Mouse (Mus musculus): ENCODE measurements at regions not wholly inside any gene's neighbourhood (a gene's known extent, or its start where the extent isn't known, plus 50 kb on each side); places are given as distances from the start of the nearest gene placed in this dataset.
A peak's percentile ranks its signal among the peaks of the same experiment; 100 is the strongest.

DNA sequence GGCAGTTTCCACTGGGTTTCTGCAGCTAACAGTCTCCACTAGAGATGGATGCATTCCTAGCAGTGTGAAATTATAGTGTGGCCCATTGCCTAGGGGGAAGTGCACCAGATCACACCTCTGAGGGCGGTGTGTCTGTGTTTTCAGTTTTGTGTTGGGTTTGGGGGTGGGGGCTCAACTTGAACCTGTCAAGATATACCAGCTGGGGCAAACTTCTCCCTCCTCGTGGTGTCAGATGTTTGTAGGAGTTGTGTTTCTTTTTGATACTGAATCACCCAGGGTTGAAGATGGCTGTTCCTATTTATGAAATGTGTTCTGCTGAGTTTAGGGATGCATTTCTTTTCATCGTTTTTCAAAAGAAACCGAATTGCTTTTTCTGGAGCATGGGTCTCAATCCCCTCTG lies 416.6 kb upstream of the 4930412O13Rik start:
- 49% methylated on average over 4 of the region's 4 CpGs for WGBS
- Histone ChIP-seq H3K36me3 (no peaks in the 10 kb centered on the region), H3K9ac (no peak overlapping the region), H3K4me1 (peaks cover 5% of the 10 kb centered on the region), H3K27me3 (no peaks in the 10 kb centered on the region), H3K4me3 (replicated peaks) (no peak overlapping the region), H3K27ac (no peak overlapping the region), H3K4me2 (no peak overlapping the region), H3K9me3 (replicated peaks) (no peaks in the 10 kb centered on the region)
- ATAC-seq (replicated peaks; ENCODE audit: low FRiP score) = peak; percentile 40; the same call in 1 of the 2 replicates

DNA sequence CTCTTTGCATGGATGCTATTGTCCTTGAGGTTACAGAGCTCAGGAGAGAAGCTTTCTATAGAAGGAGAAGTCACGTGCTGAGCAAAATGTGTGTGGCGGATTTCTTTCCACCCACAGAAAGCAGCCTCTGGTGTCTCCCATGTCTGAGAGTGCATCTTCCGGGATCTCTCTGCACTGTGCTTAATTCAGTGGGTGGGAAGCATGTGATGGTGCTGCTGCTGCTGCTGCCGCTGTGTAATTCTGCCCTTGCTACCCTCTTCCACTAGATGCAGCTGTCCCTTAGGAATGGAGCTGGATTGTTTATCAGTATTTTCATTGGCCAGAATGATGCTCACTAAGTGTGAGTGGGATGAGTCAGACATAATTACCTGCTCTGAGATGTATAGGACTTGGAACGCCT lies 416.2 kb upstream of the 4930412O13Rik start:
- H3K4me1 ChIP-seq = peaks cover 5% of the 10 kb centered on the region
- peak; percentile 62 for ATAC-seq (replicated peaks; ENCODE audit: low FRiP score)
- H3K27me3 ChIP-seq = no peaks in the 10 kb centered on the region
- 44% methylated on average over 5 of the region's 5 CpGs for whole genome bisulfite sequencing
- H3K9ac ChIP-seq = no peak overlapping the region
- no peak overlapping the region for H3K4me2 ChIP-seq
- H3K4me3 ChIP-seq (replicated peaks) = no peak overlapping the region
- no peaks in the 10 kb centered on the region for H3K36me3 ChIP-seq
- H3K9me3 ChIP-seq (replicated peaks) = no peaks in the 10 kb centered on the region
- no peak overlapping the region for H3K27ac ChIP-seq

DNA sequence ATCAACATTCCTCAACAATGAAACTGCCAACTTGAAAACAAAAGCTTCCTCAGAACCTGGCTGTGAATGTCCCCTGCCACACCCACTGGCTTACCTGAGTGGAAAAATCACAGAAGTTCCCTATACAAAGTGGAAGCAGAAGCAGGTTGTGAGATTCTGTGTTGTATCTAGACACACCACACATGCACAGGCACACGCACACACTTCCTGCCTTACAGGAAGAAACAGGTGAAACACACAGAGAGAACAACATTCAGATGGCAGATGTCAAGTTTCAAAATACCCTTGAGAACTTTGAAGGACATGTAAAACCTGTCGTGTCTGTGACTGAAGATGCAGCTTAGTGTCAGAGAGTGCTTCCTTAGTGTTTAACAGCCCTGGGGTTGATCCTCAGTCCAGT lies 413.5 kb upstream of the 4930412O13Rik start:
- H3K27ac ChIP-seq = no peak overlapping the region
- H3K27me3 ChIP-seq = no peaks in the 10 kb centered on the region
- H3K4me1 ChIP-seq = peaks cover 5% of the 10 kb centered on the region
- H3K36me3 ChIP-seq = no peaks in the 10 kb centered on the region
- H3K9me3 ChIP-seq (replicated peaks) = no peaks in the 10 kb centered on the region
- H3K9ac ChIP-seq = no peak overlapping the region
- ATAC-seq (replicated peaks; ENCODE audit: low FRiP score) = no peak
- H3K4me3 ChIP-seq (replicated peaks) = no peak overlapping the region
- H3K4me2 ChIP-seq = no peak overlapping the region
- WGBS = 81% methylated on average over 2 of the region's 2 CpGs

DNA sequence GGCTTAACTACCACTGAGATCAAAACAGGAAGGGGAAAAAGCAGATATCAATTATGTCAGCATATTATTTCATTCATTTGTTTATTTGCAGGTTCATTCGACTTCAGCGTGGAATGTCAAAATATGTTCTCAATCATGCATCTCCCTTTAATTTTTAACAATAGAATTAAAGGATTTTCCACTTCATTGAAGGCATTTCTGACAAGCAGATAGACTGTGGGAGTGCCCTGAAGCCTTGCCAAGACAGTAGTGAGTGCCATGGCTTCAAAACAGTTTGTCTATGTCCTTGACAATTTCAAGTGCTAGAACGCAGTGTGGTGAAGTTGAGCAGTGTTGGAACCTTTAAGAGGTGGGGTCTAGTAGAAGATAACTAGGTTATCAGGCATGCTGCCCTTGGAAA lies 412.4 kb upstream of the 4930412O13Rik start:
- no peak overlapping the region for H3K4me2 ChIP-seq
- no peaks in the 10 kb centered on the region for H3K27me3 ChIP-seq
- H3K4me1 ChIP-seq = peaks cover 5% of the 10 kb centered on the region
- H3K4me3 ChIP-seq (replicated peaks) = no peak overlapping the region
- WGBS = 75% methylated on average over 3 of the region's 3 CpGs
- H3K9ac ChIP-seq = no peak overlapping the region
- H3K36me3 ChIP-seq = no peaks in the 10 kb centered on the region
- no peak overlapping the region for H3K27ac ChIP-seq
- H3K9me3 ChIP-seq (replicated peaks) = no peaks in the 10 kb centered on the region
- no peak for ATAC-seq (replicated peaks; ENCODE audit: low FRiP score)

DNA sequence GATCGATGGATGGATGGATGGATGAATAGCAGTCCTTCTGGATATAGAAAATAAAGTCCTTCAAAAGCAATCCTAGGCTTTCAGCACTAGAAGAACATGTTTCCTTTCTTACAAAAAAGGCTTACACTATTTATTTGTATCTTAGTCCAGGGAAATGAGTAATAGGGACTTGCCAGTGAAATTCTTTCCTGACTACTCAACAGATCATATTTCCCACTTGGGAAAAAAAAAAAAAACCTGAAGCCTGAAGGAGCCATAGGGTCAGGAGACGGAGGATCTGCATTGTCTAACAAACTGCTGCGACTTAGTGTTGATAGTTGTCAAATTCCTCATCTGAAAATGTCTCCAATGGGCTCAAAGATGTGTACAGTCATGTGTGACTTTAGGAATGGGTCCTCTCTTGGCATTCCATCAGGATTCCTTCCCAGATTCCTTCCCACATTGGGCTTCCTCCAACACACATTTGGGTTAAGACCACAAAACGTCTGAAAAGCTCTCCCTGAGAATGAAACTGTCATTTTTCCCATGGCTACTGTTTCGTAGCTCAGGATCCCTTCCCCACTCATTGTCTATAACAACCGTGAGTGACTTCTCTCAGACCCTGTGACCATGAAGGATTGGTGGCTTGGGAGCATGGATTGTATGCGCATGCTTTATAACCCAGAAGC lies 399.2 kb upstream of the 4930412O13Rik start:
- no peak overlapping the region for H3K9ac ChIP-seq
- no peak overlapping the region for H3K27ac ChIP-seq
- no peak overlapping the region for H3K4me2 ChIP-seq
- H3K36me3 ChIP-seq = no peaks in the 10 kb centered on the region
- no peaks in the 10 kb centered on the region for H3K9me3 ChIP-seq (replicated peaks)
- no peaks in the 10 kb centered on the region for H3K27me3 ChIP-seq
- WGBS = 72% methylated on average over 7 of the region's 7 CpGs
- ATAC-seq (replicated peaks; ENCODE audit: low FRiP score) = no peak
- no peak overlapping the region for H3K4me3 ChIP-seq (replicated peaks)
- no peaks in the 10 kb centered on the region for H3K4me1 ChIP-seq

DNA sequence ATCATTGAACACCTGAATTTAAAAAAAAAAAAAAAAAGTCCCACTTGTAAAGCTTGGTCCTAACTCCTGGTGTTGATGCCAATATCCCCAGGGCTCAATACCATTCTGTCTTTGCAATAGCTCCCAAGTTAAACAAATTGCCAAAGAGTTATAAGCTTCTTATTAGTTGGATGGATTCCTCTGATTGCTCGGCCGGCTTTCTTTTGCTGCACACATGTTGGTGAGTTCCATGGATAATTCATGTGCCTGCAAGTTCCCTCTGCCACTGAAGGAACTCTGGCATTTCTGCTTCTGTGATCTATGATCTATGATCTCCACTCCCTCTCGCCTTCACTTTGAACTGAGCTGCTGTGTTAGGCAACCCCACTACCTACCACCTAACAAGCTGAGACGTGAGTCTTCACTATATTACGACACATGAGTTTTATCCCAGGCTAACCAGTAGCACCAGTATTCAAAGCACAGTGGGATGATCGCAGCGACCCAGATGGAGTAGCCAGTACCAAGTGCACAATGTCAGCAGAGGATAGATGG lies 393.6 kb upstream of the 4930412O13Rik start:
- 81% methylated on average over 7 of the region's 7 CpGs for WGBS
- H3K27ac ChIP-seq = no peak overlapping the region
- no peaks in the 10 kb centered on the region for H3K36me3 ChIP-seq
- ATAC-seq (replicated peaks; ENCODE audit: low FRiP score) = no peak
- no peak overlapping the region for H3K4me3 ChIP-seq (replicated peaks)
- H3K9me3 ChIP-seq (replicated peaks) = no peaks in the 10 kb centered on the region
- H3K27me3 ChIP-seq = no peaks in the 10 kb centered on the region
- no peaks in the 10 kb centered on the region for H3K4me1 ChIP-seq
- no peak overlapping the region for H3K9ac ChIP-seq
- H3K4me2 ChIP-seq = no peak overlapping the region

DNA sequence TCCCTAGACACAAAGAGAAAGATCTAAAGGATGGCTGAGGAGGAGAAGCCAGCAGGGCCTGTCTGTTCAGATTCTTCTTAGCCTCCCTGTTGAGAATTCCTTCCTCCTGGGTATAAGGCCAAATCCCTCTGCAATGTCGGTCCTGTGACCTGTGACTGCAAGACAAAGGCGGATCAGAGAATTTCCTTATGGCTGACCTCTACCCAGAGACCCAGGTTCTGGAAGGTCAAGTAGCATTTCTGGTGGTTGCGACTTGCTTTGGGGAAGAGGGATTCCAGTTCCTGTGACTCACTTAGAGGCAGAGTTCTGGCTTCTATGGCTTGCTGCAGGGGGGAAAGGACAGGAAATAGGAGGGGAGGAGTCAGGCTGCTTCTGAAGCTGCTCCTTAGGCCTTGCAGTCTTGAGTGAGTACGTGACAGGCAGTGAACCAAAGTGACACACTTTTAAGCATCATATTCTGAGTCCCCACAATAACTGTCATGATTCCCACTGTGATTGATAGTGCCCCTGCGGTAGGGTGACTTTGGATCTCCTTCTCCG lies 387.4 kb upstream of the 4930412O13Rik start:
- Histone ChIP-seq H3K9me3 (replicated peaks) (no peaks in the 10 kb centered on the region), H3K4me1 (no peaks in the 10 kb centered on the region), H3K27ac (no peak overlapping the region), H3K9ac (no peak overlapping the region), H3K36me3 (no peaks in the 10 kb centered on the region), H3K4me2 (no peak overlapping the region), H3K27me3 (no peaks in the 10 kb centered on the region), H3K4me3 (replicated peaks) (no peak overlapping the region)
- WGBS = 41% methylated on average over 6 of the region's 6 CpGs
- ATAC-seq (replicated peaks; ENCODE audit: low FRiP score) = no peak

DNA sequence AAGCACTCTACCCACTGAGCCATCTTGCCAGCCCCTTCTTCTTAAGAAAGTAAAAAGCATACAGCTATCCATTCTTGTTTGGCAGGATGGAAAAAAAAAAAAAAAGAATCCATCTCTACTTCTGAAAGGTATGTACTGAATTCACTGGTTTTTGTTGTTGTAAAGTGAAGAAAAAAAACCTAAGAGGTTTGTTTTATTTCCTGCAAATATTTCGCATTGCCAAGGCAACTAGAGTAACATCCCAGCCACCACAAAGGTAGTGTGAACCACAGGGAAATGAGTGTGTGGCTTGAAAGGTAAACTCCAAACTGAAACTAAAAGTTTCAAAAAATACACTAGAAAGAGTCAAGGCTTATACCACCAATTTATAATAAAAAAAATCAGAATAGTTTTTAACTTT lies 361.0 kb upstream of the 4930412O13Rik start:
- no peak overlapping the region for H3K27ac ChIP-seq
- H3K27me3 ChIP-seq = no peaks in the 10 kb centered on the region
- no peak overlapping the region for H3K4me2 ChIP-seq
- H3K4me3 ChIP-seq (replicated peaks) = no peak overlapping the region
- H3K4me1 ChIP-seq = peaks cover 6% of the 10 kb centered on the region; the same call in 1 of the 2 replicates
- ATAC-seq (replicated peaks; ENCODE audit: low FRiP score) = no peak
- H3K9ac ChIP-seq = no peak overlapping the region
- 89% methylated on average over 1 of the region's 1 CpGs for WGBS
- H3K36me3 ChIP-seq = no peaks in the 10 kb centered on the region
- no peaks in the 10 kb centered on the region for H3K9me3 ChIP-seq (replicated peaks)

DNA sequence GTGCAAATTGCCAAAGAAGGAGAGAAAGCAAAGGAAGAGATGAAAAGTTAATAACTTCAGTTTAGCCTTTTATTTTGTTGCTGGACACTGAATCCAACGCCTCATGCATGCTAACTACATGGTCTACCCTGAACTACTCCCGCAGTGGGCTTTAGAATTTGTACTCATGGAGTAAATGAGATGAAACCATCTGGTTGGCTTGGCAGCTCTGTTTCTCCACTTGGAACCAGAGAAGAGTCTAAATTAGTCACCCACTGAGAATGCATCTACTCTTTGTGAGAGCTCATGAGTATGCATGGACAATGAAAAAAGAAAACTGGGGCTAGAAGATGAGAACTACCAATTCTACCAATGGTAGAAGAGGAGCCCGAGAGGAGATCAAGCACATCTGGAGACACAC lies 355.1 kb upstream of the 4930412O13Rik start:
- 92% methylated on average over 3 of the region's 3 CpGs for WGBS
- Histone ChIP-seq H3K4me2 (no peak overlapping the region), H3K4me1 (no peaks in the 10 kb centered on the region), H3K27ac (no peak overlapping the region), H3K9ac (no peak overlapping the region), H3K36me3 (no peaks in the 10 kb centered on the region), H3K9me3 (replicated peaks) (no peaks in the 10 kb centered on the region), H3K4me3 (replicated peaks) (no peak overlapping the region), H3K27me3 (no peaks in the 10 kb centered on the region)
- no peak for ATAC-seq (replicated peaks; ENCODE audit: low FRiP score)

DNA sequence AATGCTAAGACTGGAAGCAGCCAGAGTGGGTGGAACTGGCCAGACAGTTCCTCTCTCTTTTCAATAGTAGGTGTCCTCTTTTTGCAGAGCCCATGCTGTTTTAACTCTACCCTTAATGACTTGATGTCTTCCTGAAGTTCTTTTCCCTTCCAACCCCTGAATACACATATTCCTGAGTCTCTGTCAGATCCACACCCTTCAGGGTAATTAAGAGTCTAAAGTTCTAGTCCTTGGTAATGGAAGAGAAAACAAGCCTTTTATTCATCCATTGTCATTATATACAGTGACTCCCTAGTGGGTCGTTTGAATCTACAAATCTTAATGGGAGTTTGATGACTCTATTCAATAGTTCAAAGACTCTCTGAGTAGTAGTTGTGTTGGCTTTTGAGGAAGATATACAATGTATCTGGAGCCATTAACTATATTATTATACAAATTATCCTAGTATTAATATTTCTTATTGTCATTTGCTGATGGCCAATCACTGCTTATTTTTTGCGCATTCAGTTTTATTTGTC lies 345.9 kb upstream of the 4930412O13Rik start:
- WGBS = 66% methylated on average over 2 of the region's 2 CpGs

DNA sequence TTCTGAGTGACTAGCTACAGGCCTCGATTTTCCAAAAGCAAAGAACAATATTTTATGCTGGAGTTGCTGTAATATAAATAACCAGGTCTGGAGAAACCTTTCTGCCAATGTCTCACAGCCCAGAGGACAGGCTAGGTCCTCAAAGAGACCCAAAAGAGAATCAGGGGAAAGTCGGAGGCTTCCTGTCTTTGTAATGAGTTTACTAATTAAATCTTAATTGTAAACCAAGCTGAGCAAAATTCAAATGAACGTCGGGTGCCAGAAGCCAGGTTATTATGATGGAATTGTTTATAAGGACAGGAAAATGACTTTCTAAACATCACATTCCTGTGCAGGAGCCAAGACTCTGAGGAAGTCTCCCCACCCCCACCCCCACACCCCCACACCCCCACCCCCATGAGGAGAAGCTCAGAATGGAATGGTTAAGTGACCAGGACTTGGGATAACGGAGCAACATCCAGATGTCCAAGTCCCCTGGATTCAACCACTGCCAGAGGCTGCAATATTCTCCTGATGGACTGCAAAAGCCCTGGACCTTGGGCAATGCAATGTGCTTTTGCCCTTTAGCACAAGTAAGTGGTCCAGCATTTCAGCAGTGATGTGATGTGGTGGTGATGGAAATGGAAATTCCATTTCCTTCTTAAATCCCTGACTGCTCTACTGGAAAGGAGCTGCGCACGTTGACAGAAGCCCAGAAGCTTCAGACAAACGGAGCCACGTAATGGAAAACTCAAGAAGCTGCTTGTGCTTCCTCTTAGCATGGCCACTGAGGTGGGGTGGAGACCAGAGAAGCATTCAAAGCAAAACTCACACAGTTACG lies 333.1 kb upstream of the 4930412O13Rik start:
- Histone ChIP-seq H3K4me3 (replicated peaks) (no peak overlapping the region), H3K9ac (no peak overlapping the region), H3K9me3 (replicated peaks) (no peaks in the 10 kb centered on the region), H3K27me3 (no peaks in the 10 kb centered on the region), H3K4me1 (no peaks in the 10 kb centered on the region), H3K27ac (no peak overlapping the region), H3K4me2 (no peak overlapping the region), H3K36me3 (no peaks in the 10 kb centered on the region)
- ATAC-seq (replicated peaks; ENCODE audit: low FRiP score) = no peak
- 76% methylated on average over 10 of the region's 10 CpGs for WGBS

More for the DNA sequence above, 345.9 kb upstream of the 4930412O13Rik start:
- no peak for ATAC-seq (replicated peaks; ENCODE audit: low FRiP score)
- no peak overlapping the region for H3K9ac ChIP-seq
- no peak overlapping the region for H3K27ac ChIP-seq
- no peak overlapping the region for H3K4me2 ChIP-seq
- H3K9me3 ChIP-seq (replicated peaks) = no peaks in the 10 kb centered on the region
- H3K4me3 ChIP-seq (replicated peaks) = no peak overlapping the region
- no peaks in the 10 kb centered on the region for H3K4me1 ChIP-seq
- H3K27me3 ChIP-seq = no peaks in the 10 kb centered on the region
- no peaks in the 10 kb centered on the region for H3K36me3 ChIP-seq

DNA sequence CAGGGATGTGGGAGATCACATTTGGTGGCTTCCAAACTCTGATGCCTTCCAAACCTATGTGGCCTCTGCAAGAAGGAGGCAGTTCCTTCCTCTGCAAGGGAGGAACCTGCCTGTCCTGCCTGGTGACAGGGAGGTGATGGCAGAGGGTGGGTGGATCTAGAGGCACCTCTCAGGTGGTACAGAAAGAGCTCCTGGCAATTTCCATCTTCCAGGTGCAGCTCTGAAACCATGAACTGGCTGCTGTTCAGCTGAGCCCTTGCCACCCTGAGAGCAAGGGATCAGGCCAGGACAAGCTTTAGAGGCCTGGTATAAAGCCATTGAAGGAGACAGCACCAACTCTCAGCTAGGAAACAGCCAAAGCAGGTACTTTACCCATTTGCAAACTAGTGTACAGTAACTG lies 327.7 kb upstream of the 4930412O13Rik start:
- H3K4me2 ChIP-seq = no peak overlapping the region
- H3K9ac ChIP-seq = no peak overlapping the region
- no peaks in the 10 kb centered on the region for H3K4me1 ChIP-seq
- no peak overlapping the region for H3K4me3 ChIP-seq (replicated peaks)
- H3K36me3 ChIP-seq = no peaks in the 10 kb centered on the region
- H3K27ac ChIP-seq = no peak overlapping the region
- H3K27me3 ChIP-seq = no peaks in the 10 kb centered on the region
- no peak for ATAC-seq (replicated peaks; ENCODE audit: low FRiP score)
- H3K9me3 ChIP-seq (replicated peaks) = no peaks in the 10 kb centered on the region

All from kidney, embryonic 15.5 days (tissue).